Mouse (Mus musculus): ENCODE results near the gene Slc5a5.
"Not testable (repeated sequence)": the region's sequence is repeated elsewhere in the genome, so short reads cannot be mapped to it uniquely, and the experiment has no call there.

Gene Slc5a5

DNA sequence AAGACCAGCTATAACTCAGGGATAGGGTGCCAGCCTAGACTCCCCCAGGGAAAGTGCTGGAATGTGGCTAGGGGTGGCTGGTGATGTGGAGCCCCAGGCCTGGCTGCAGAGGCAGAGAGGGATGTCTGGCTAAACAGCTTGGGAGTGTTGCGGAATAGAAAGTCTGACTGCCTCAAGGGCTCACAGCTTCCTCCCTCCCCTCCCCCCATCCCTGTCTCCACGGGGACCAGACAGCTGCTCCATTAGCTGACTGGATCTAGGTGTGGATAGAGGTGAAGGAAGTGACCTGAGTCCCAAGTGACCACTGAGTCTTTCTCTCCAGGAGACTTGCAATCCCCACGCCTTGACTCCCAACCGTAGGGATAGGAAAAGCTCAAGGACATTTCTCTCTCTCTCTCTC, 10.6 kb upstream of the Slc5a5 start:
- DNase-seq (ENCODE audit: low read depth, low spot score), result peak; percentile 34

DNA sequence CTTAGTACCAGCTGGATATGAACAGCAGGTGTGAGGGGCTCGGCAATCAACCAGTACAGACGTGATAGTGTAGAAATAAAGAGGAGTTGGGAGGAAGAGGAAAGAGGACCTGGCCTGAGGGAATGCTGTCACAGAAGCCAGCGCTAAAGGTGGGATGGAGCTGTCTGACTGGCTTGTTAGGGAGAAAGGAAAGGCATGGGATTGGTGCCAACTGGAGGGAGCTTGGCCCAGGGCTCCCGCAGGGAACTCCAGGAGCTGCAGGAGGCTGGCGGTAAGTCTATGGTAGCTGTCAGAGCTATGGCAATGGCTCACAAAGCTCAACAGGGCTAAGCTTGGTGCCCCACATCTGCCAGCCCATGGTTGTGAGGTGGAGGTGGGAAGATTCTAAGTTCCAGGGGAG, 9.7 kb upstream of the Slc5a5 start:
- DNase-seq (ENCODE audit: low read depth, low spot score), result peak; percentile 34

- no peak for DNase-seq (ENCODE audit: low read depth, low spot score)
Measured at GRCm38 (mm10) chr8:70900872-70901387, 8.4 kb upstream of the Slc5a5 start.

- no peak for DNase-seq (ENCODE audit: low read depth, low spot score)
Measured at GRCm38 (mm10) chr8:70899226-70899625, 6.7 kb upstream of the Slc5a5 start.

GRCm38 (mm10) chr8:70898661-70899198, 6.2 kb upstream of the Slc5a5 start:
- no peak for DNase-seq (ENCODE audit: low read depth, low spot score)

GRCm38 (mm10) chr8:70897681-70898413, 5.3 kb upstream of the Slc5a5 start:
- DNase-seq (ENCODE audit: low read depth, low spot score), result peak; percentile 88

DNA sequence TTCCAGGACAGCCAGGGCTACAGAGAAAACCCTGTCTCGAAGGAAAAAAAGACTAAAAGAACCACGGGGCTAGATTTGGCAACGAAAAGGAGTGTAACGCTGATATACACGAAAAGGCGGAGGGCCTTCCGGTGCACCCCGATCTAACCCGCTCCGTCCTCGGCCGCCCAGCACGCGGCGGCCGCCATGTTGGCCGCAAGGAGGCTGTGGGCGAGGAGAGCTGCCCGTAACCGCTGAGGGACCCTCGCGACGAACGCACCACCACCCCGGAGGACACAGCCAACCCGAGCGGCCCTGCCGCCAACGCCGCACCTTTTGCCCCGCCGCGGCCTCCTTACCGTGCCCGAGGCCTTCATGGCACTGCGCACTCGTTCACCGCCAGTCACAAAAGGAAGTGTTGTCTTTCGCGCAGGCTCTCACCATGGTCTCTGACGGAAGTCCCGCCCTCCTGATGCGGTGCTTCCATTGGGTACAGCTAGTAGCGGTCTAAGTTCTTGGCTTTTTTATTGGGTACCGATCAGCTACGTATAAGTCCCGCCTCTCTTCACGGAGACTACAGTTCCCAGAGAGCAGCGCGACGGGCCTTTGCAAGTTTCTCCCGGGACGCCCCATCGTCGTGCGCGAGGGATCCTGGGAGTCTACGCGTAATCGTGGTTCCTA, 4.6 kb upstream of the Slc5a5 start, which contains the start of gene Rpl18a:
Gene Rpl18a (minus strand): TSS at position 392 of the 660 bp plus-strand sequence.
- peak; percentile 99 for DNase-seq (ENCODE audit: low read depth, low spot score)

GRCm38 (mm10) chr8:70896316-70897020, 3.9 kb upstream of the Slc5a5 start:
- peak; percentile 60 for DNase-seq (ENCODE audit: low read depth, low spot score)

GRCm38 (mm10) chr8:70895571-70896259, 3.2 kb upstream of the Slc5a5 start:
- not testable (repeated sequence) for DNase-seq (ENCODE audit: low read depth, low spot score)

GRCm38 (mm10) chr8:70894771-70895545, 2.4 kb upstream of the Slc5a5 start:
- DNase-seq (ENCODE audit: low read depth, low spot score), result peak; percentile 47

DNA sequence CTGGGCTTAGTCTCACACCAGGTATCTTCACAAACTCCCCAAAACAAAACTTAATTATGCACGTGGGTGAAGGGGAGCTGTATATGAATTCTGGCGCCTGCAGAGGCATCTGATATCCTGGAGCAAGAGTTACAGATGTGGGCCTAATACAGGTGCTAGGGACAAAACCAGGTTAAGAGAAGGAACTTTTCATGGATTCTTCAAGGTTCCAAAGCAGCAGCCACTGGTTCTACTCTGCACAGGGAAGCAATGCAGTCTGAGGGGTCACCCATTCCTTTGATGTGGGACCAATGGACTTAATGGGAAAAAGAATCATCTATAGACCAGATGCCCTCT, 1.8 kb upstream of the Slc5a5 start:
- DNase-seq (ENCODE audit: low read depth, low spot score), result no peak

GRCm38 (mm10) chr8:70893656-70894384, 1.3 kb upstream of the Slc5a5 start:
- peak; percentile 95 for DNase-seq (ENCODE audit: low read depth, low spot score)

DNA sequence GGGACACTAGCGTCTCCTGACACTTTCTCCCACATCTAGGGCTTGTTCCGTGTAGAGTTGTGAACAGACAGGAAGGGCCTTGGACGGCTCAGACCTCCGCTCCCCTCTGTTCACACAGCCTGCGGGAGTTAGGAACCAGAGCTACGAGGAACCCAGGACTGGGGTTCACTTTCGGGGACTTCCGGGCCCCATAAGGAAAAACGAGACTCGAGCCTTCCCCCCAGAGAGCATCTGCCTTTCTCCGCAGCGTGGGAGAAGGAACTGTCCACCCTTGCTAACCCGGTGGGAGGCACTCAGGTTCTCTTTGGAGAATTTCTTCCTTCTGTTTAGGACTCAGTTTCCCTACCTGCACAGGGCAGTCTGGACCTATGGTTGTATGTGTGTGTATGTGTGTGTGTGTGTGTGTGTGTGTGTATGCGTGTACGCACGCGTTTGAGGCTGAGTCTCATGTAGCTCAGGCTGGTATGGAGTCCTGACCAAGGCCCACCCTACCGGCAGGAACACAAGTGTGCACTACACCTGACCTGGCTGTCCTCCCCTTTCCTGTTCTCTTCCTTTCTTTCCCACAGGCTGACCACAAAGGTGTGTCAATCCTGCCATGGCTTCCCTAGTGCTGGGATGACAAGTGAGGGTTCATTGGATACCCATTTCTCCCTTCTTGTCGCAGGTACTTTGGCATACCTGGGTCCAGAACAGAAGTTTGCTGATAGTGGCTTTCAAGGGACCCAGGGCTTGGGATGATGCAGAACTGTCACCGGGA, 519 bp upstream of the Slc5a5 start:
- no peak for DNase-seq (ENCODE audit: low read depth, low spot score)

- peak; percentile 91 for DNase-seq (ENCODE audit: low read depth, low spot score)
Measured at GRCm38 (mm10) chr8:70891356-70891755, 1.2 kb downstream of the Slc5a5 start.

DNA sequence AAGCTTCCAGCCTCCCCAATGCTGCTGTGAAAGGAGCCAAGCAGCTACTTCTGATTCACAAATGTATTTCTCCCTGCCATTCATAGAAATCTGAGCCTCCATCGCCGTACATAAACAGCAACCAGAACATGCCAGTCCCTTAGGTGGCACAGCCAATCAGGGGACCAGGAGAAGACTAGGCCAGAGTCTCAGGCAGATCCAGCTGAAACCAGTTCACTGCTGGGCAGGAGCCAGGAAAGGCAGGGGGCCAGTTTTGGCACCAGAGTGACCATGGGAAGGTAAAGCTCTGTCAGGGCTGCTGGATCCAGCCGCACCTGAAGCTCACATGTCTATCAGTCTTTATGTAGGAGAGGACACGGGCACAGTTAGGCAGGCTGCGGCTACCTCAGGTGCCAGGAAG, 1.9 kb downstream of the Slc5a5 start:
- no peak for DNase-seq (ENCODE audit: low read depth, low spot score)

GRCm38 (mm10) chr8:70887669-70888068, 4.9 kb downstream of the Slc5a5 start:
- peak; percentile 91 for DNase-seq (ENCODE audit: low read depth, low spot score)

- peak; percentile 75 for DNase-seq (ENCODE audit: low read depth, low spot score)
Measured at GRCm38 (mm10) chr8:70885612-70886011, 6.9 kb downstream of the Slc5a5 start.

- DNase-seq (ENCODE audit: low read depth, low spot score), result no peak
Measured at GRCm38 (mm10) chr8:70884683-70885082, 7.9 kb downstream of the Slc5a5 start.

- no peak for DNase-seq (ENCODE audit: low read depth, low spot score)
Measured at GRCm38 (mm10) chr8:70884186-70884585, 8.4 kb downstream of the Slc5a5 start.

Data from ZHBTc4 (cell line).